Comparison of ENCODE assay signal across 32 mouse cellular contexts in the genomic region with DNA sequence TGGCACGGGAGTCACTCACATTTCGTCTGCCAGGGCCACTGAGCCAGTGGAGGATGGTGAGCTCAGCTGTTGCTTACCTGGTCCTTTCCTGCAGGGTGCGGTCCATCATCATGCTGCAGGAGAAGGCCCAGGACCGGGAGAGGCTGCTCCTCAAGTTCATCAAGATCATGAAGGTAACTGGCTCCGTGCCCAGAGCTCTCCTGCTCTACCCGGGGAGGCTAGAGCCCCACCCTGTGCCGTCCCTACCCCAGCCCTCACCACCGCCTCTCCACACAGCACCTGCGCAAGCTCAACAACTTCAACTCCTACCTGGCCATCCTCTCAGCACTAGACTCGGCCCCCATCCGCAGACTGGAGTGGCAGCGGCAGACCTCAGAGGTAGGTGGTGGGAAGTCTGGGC. TPM values are rescaled to one million over a fixed set of nuclear protein-coding genes. Genes with fewer than 3 reads are reported as not detected.
DNase-seq lines count a peak whose midpoint lies in the region; ATAC-seq and TF ChIP-seq lines count a peak whose summit lies in the region.
"Had no signal": no experiment of that assay in that cellular context is flagged by ENCODE, and none has a peak within 500 bp of the region (broad histone marks: within the 10 kb centered on the region; RNA-seq: fewer than 3 reads in every experiment).

No protein-coding gene starts in this region.

- no peak overlapping the region for H3K9ac ChIP-seq in lung, embryonic 14.5 days
- H3K9ac ChIP-seq in stomach, embryonic 16.5 days (ENCODE audit: low read length), result no peak overlapping the region
- H3K9ac ChIP-seq: hindbrain, embryonic 15.5 days; limb, embryonic 13.5 days; liver, embryonic 14.5 days had no signal

- TF ChIP-seq CTCF in lung, embryonic 14.5 days (IDR thresholded peaks at IDR 0.05; ENCODE audit: low read depth), result no peak

- H3K9me3 ChIP-seq in lung, embryonic 14.5 days (ENCODE audit: low read depth, low read length), result no peaks in the 10 kb centered on the region
- H3K9me3 ChIP-seq in stomach, embryonic 16.5 days (replicated peaks; ENCODE audit: control insufficient read depth, low read length), result no peaks in the 10 kb centered on the region
- H3K9me3 ChIP-seq: hindbrain, embryonic 15.5 days; limb, embryonic 13.5 days had no signal

- no peak overlapping the region for H3K27ac ChIP-seq in lung, embryonic 14.5 days (ENCODE audit: low read depth)
- H3K27ac ChIP-seq in stomach, embryonic 16.5 days (ENCODE audit: low read length), result peak overlapping the region; percentile 74; the same call in 1 of the 2 replicates
- H3K27ac ChIP-seq: hindbrain, embryonic 15.5 days; layer of hippocampus, adult 2 months; limb, embryonic 13.5 days; liver, embryonic 14.5 days had no signal

- H3K4me3 ChIP-seq in lung, embryonic 14.5 days (ENCODE audit: low read depth, low read length), result no peak overlapping the region
- no peak overlapping the region for H3K4me3 ChIP-seq in stomach, embryonic 16.5 days (replicated peaks; ENCODE audit: low read length)
- H3K4me3 ChIP-seq: hindbrain, embryonic 15.5 days; layer of hippocampus, adult 2 months; limb, embryonic 13.5 days had no signal

- H3K4me1 ChIP-seq in lung, embryonic 14.5 days (ENCODE audit: insufficient read depth), result no peaks in the 10 kb centered on the region
- 0 out of 2 replicates have a peak, but pooled peaks cover 3% of the 10 kb centered on the region for H3K4me1 ChIP-seq in stomach, embryonic 16.5 days (ENCODE audit: control insufficient read depth, insufficient read depth, low read length)
- H3K4me1 ChIP-seq: hindbrain, embryonic 15.5 days; limb, embryonic 13.5 days had no signal

- peak; percentile 43; the same call in 1 of the 2 replicates for ATAC-seq in lung, embryonic 14.5 days (ENCODE audit: insufficient read depth)
- peak; percentile 79 for ATAC-seq in stomach, embryonic 16.5 days (ENCODE audit: insufficient read depth, low FRiP score)
- ATAC-seq: activated CD4-positive, CD25-positive, alpha-beta regulatory T cell, adult 4 months; forebrain, embryonic 16.5 days had no signal

- peak; percentile 74 for DNase-seq in urinary bladder, postnatal 14 days (ENCODE audit: low spot score)
- DNase-seq in urinary bladder, postnatal 25 days (ENCODE audit: low spot score), result no peak
- DNase-seq in lung, embryonic 14.5 days, result peak; percentile 47
- DNase-seq in lung, postnatal 14 days, result peak; percentile 46
- DNase-seq in neural tube, embryonic 10.5 days (ENCODE audit: extremely low spot score, low spot score), result no peak
- DNase-seq in heart, postnatal 10 days, result no peak
- DNase-seq in T-cell, adult 2 months (ENCODE audit: low spot score), result no peak
- DNase-seq: adrenal gland, adult 8-10 months; cerebellum, adult 2 months; gastrocnemius, postnatal 10 days; heart, adult 18-20 months; heart, postnatal 4 days; kidney, postnatal 25 days; layer of hippocampus, postnatal 36 days; thymus, adult 2 months; thymus, postnatal 4 days had no signal

- H3K36me3 ChIP-seq in lung, embryonic 14.5 days (ENCODE audit: insufficient read depth), result peaks cover 82% of the 10 kb centered on the region
- H3K36me3 ChIP-seq in stomach, embryonic 16.5 days (ENCODE audit: control insufficient read depth, insufficient read depth, low read length), result peaks cover 12% of the 10 kb centered on the region

- intact Hi-C loops in heart, postnatal 10 days (cut with DNase I), result no loop called here

- no peaks in the 10 kb centered on the region for H3K27me3 ChIP-seq in lung, embryonic 14.5 days (ENCODE audit: insufficient read depth, low read length)
- no peaks in the 10 kb centered on the region for H3K27me3 ChIP-seq in stomach, embryonic 16.5 days (ENCODE audit: control insufficient read depth, insufficient read depth, low read length)
- H3K27me3 ChIP-seq: hindbrain, embryonic 15.5 days; limb, embryonic 13.5 days had no signal

- WGBS in lung, embryonic 14.5 days, result 75% methylated on average over 12 of the region's 12 CpGs
- WGBS in stomach, embryonic 16.5 days, result 75% methylated on average over 12 of the region's 12 CpGs

- no peak overlapping the region for H3K4me2 ChIP-seq in lung, embryonic 14.5 days
- H3K4me2 ChIP-seq in stomach, embryonic 16.5 days (ENCODE audit: low read depth, low read length), result no peak overlapping the region
- H3K4me2 ChIP-seq: hindbrain, embryonic 15.5 days; limb, embryonic 13.5 days; midbrain, embryonic 11.5 days had no signal

RNA-seq across cellular contexts. Expression of a gene that starts 15.8 kb away (rescaled TPM):
- 1.6 and 2.1 TPM in 2 replicates for polyA plus RNA-seq in lung, embryonic 14.5 days (2014; fragmentation: Nextera tagmentation; extraction: Ambion mirVana)
- 0.74 and 0.91 TPM in 2 replicates for polyA plus RNA-seq in stomach, embryonic 16.5 days (2015; fragmentation: Nextera tagmentation; extraction: Ambion mirVana)
- total RNA-seq in heart, postnatal 10 days (2021), result not detected
- total RNA-seq: gastrocnemius, postnatal 10 days; heart, adult 18-20 months; heart, postnatal 4 days; megakaryocyte progenitor cell, adult 5-6 weeks; MEL; neutrophil, adult 5-6 weeks had no signal
- polyA plus RNA-seq: C2C12; forebrain, embryonic 16.5 days; heart, embryonic 14.5 days; limb, embryonic 13.5 days; midbrain, embryonic 11.5 days had no signal

RNA-seq across cellular contexts. Expression of a gene that starts 23.4 kb away (rescaled TPM):
- not detected in 2 replicates for polyA plus RNA-seq in lung, embryonic 14.5 days (2014; fragmentation: Nextera tagmentation; extraction: Ambion mirVana)
- not detected in 2 replicates for polyA plus RNA-seq in stomach, embryonic 16.5 days (2015; fragmentation: Nextera tagmentation; extraction: Ambion mirVana)
- not detected for total RNA-seq in heart, postnatal 10 days (2021)
- total RNA-seq: adrenal gland, adult 8-10 months; gastrocnemius, postnatal 10 days; heart, adult 18-20 months; heart, postnatal 4 days; layer of hippocampus, adult 2 months; layer of hippocampus, postnatal 36 days; left cerebral cortex, postnatal 10 days; megakaryocyte progenitor cell, adult 5-6 weeks; MEL had no signal
- polyA plus RNA-seq: activated CD4-positive, CD25-positive, alpha-beta regulatory T cell, adult 4 months; C2C12; cerebellum, adult 2 months; heart, embryonic 14.5 days; intestine, embryonic 14.5 days; liver, embryonic 14.5 days; midbrain, embryonic 11.5 days; small intestine, adult 2 months; thymus, adult 2 months had no signal

RNA-seq across cellular contexts. Expression of a gene that starts 51.6 kb away (rescaled TPM):
- 34.1 and 37.5 TPM in 2 replicates for polyA plus RNA-seq in lung, embryonic 14.5 days (2014; fragmentation: Nextera tagmentation; extraction: Ambion mirVana)
- 34.5 and 34.6 TPM in 2 replicates for polyA plus RNA-seq in stomach, embryonic 16.5 days (2015; fragmentation: Nextera tagmentation; extraction: Ambion mirVana)
- 10 to 100 TPM; 14.3 to 17.5 TPM for total RNA-seq in heart, postnatal 10 days (2021)

RNA-seq across cellular contexts. Expression of a gene that starts 52.6 kb away (rescaled TPM):
- 30.9 and 32.6 TPM in 2 replicates for polyA plus RNA-seq in lung, embryonic 14.5 days (2014; fragmentation: Nextera tagmentation; extraction: Ambion mirVana)
- 25.2 and 30.9 TPM in 2 replicates for polyA plus RNA-seq in stomach, embryonic 16.5 days (2015; fragmentation: Nextera tagmentation; extraction: Ambion mirVana)
- total RNA-seq in heart, postnatal 10 days (2021), result 10 to 100 TPM; 37.2 to 37.4 TPM

Comparison
In these comparisons a context has a peak if more than half of its experiments do, and no peak if none do; other contexts are left out.
1. DNase-seq: peak in urinary bladder, postnatal 14 days (single experiment), lung, embryonic 14.5 days (single experiment) and lung, postnatal 14 days (single experiment); none in urinary bladder, postnatal 25 days (single experiment), neural tube, embryonic 10.5 days (single experiment), heart, postnatal 10 days (0 of 2) and T-cell, adult 2 months (single experiment).